Mouse (Mus musculus) E14TG2a.4 (cell line): Measurements from ENCODE around the gene Samd1.

Experiments
- CTCF ChIP-seq: conservative IDR thresholded peaks from 2 replicates; pipeline ENCODE4 v1.5.1; 2014; ENCODE audit warnings: low read length
- NANOG ChIP-seq: IDR thresholded peaks from 2 replicates; pipeline ENCODE4 v1.6.1; 2014; ENCODE audit warnings: borderline replicate concordance, low read length, mixed read lengths

DNA sequence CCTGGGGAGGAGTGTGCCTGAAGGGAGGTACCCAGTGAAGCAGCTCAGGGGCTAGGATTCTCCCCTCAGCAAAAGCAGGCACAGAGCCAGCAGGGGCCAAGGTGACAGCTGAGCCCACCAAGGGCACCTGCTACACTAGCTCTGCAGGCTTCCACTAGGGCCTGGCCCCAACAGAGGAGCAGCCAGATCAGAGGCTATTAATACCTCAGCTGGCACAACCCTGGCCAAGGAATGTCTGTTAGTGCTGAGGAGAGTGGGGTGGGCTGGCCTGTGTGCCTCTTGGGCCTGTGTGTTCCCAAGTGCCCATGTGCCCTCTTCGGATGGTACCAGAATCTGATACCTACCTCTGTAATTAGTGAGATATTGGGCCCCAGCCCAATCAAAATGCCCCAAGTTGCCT is 17.2 kb upstream of the Samd1 start:
- no peak for TF ChIP-seq CTCF
- no peak for TF ChIP-seq NANOG
